Mouse (Mus musculus) heart, adult 2 months (tissue): ENCODE measurements at regions not wholly inside any gene's neighbourhood (a gene's known extent, or its start where the extent isn't known, plus 50 kb on each side); places are given as distances from the start of the nearest gene placed in this dataset.

Source experiments
- CTCF ChIP-seq: fragments of 200-600 bp; IDR thresholded peaks from 2 replicates; pipeline ENCODE4 v1.8.1; 2022; ENCODE audit warnings: antibody characterized with exemption, mild to moderate bottlenecking, moderate library complexity
- POLR2A ChIP-seq: fragments of 200-500 bp; IDR thresholded peaks from 2 replicates; pipeline ENCODE4 v1.6.1; 2011; ENCODE audit warnings: mild to moderate bottlenecking, low read depth, low read length, control low read depth; ENCODE audit not compliant: insufficient read depth

GRCm38 (mm10) chr17:79960688-79961087, 64.8 kb upstream of the Atl2 start:
- TF ChIP-seq CTCF (no peak), POLR2A (no peak)
